Mouse (Mus musculus) myocyte (in vitro differentiated cells): ENCODE results near the gene Uncx. TPM values are rescaled to one million over a fixed set of nuclear protein-coding genes. Genes with fewer than 3 reads are reported as not detected.

Source experiments
- H3K27me3 ChIP-seq: one replicate; pipeline ENCODE4 v1.6.1; 2011; ENCODE audit not compliant: control insufficient read depth, insufficient read depth, insufficient read length
- H3K36me3 ChIP-seq: one replicate; pipeline ENCODE4 v1.6.1; 2011; ENCODE audit not compliant: control insufficient read depth, insufficient read depth
- H3K4me2 ChIP-seq: one replicate; pipeline ENCODE4 v1.6.1; 2011; ENCODE audit warnings: low read depth, control low read depth
- H3K4me3 ChIP-seq: one replicate; pipeline ENCODE4 v1.5.1; 2011; ENCODE audit warnings: mild to moderate bottlenecking, control low read depth, moderate library complexity
- H3K79me2 ChIP-seq: one replicate; pipeline ENCODE4 v1.6.1; 2011; ENCODE audit not compliant: control insufficient read depth, insufficient read depth
- H3ac ChIP-seq: one replicate; pipeline ENCODE4 v1.6.1; 2011; ENCODE audit not compliant: control insufficient read depth, insufficient read length
- CEBPB ChIP-seq: IDR thresholded peaks from 2 replicates; pipeline ENCODE4 v1.6.1; 2011; ENCODE audit warnings: mild to moderate bottlenecking, moderate library complexity; ENCODE audit not compliant: poor library complexity, insufficient read depth, severe bottlenecking
- E2F4 ChIP-seq: IDR thresholded peaks from one replicate; pipeline ENCODE4 v1.6.1; 2011; ENCODE audit warnings: mild to moderate bottlenecking, control low read depth, moderate library complexity; ENCODE audit not compliant: insufficient read depth
- MAX ChIP-seq: IDR thresholded peaks from one replicate; pipeline ENCODE4 v1.6.1; 2011; ENCODE audit warnings: low read depth, mild to moderate bottlenecking, control low read depth
- MYOD1 ChIP-seq, 3 experiments: IDR thresholded peaks; one replicate each; pipeline ENCODE4 v1.6.1; 2011; ENCODE audit warnings: control low read depth in 2 of 3, low read depth in 2 of 3, mild to moderate bottlenecking in 2 of 3, moderate library complexity in 1 of 3; ENCODE audit not compliant: insufficient read length in 2 of 3, control insufficient read depth in 1 of 3
- MYOG ChIP-seq, 3 experiments: IDR thresholded peaks; one replicate each; pipeline ENCODE4 v1.6.1; 2011; ENCODE audit warnings: control low read depth in 2 of 3, low read depth in 2 of 3, mild to moderate bottlenecking in 2 of 3; ENCODE audit not compliant: insufficient read length in 2 of 3, control insufficient read depth in 1 of 3, insufficient read depth in 1 of 3
- POLR2A ChIP-seq: IDR thresholded peaks from one replicate; pipeline ENCODE4 v1.6.1; 2011; ENCODE audit warnings: low read depth, mild to moderate bottlenecking, control low read depth, moderate library complexity; ENCODE audit not compliant: insufficient read length
- POLR2AphosphoS2 ChIP-seq: IDR thresholded peaks from one replicate; pipeline ENCODE4 v1.6.1; 2011; ENCODE audit warnings: low read depth, control low read depth; ENCODE audit not compliant: insufficient read length
- REST ChIP-seq: IDR thresholded peaks from one replicate; pipeline ENCODE4 v1.6.1; 2011; ENCODE audit warnings: mild to moderate bottlenecking, control low read depth, moderate library complexity; ENCODE audit not compliant: insufficient read depth, insufficient read length
- SRF ChIP-seq: IDR thresholded peaks from one replicate; pipeline ENCODE4 v1.6.1; 2011; ENCODE audit warnings: low read depth; ENCODE audit not compliant: control insufficient read depth, insufficient read length
- TCF12 ChIP-seq: IDR thresholded peaks from one replicate; pipeline ENCODE4 v1.6.1; 2011; ENCODE audit warnings: mild to moderate bottlenecking, control low read depth; ENCODE audit not compliant: poor library complexity, insufficient read depth, severe bottlenecking
- TCF3 ChIP-seq: IDR thresholded peaks from one replicate; pipeline ENCODE4 v1.6.1; 2011; ENCODE audit warnings: low read depth, control low read depth; ENCODE audit not compliant: insufficient read length
- USF1 ChIP-seq: IDR thresholded peaks from one replicate; pipeline ENCODE4 v1.6.1; 2011; ENCODE audit warnings: low read depth, mild to moderate bottlenecking, control low read depth, moderate library complexity
- polyA plus RNA-seq: library from polyadenylated mRNA; unstranded; fragments of >200 nt; fragmentation: generic; extraction: Trizol; gene quantifications from one replicate; pipeline ENCODE4 v1.2.1, GENCODE M21; 2012; ENCODE audit warnings: missing spikeins

Uncx gene
- polyA plus RNA-seq, 1 experiment: not detected

- Histone ChIP-seq H3K4me3 (no peak overlapping the region), H3ac (no peak overlapping the region), H3K79me2 (no peaks in the 10 kb centered on the region), H3K27me3 (peaks cover 41% of the 10 kb centered on the region), H3K4me2 (no peak overlapping the region), H3K36me3 (no peaks in the 10 kb centered on the region)
- no peak for TF ChIP-seq POLR2A
- TF ChIP-seq MYOD1 (IDR thresholded peaks at IDR 0.05; ENCODE audit: control insufficient read depth in 1 of 3, insufficient read length in 2 of 3, low read depth in 2 of 3): no peak
- TF ChIP-seq POLR2AphosphoS2: no peak
- no peak for TF ChIP-seq MAX
- TF ChIP-seq TCF3: no peak
- no peak for TF ChIP-seq USF1
- no peak for TF ChIP-seq REST
- no peak for TF ChIP-seq CEBPB
- TF ChIP-seq E2F4: no peak
- no peak for TF ChIP-seq TCF12
Measured at GRCm38 (mm10) chr5:139520069-139520834, 23.0 kb upstream of the Uncx start.

GRCm38 (mm10) chr5:139521987-139522386 lies 21.3 kb upstream of the Uncx start:
- peaks cover 38% of the 10 kb centered on the region for H3K27me3 ChIP-seq
- H3K36me3 ChIP-seq: no peaks in the 10 kb centered on the region
- no peaks in the 10 kb centered on the region for H3K79me2 ChIP-seq
- no peak overlapping the region for H3K4me2 ChIP-seq
- H3K4me3 ChIP-seq: no peak overlapping the region
- H3ac ChIP-seq: no peak overlapping the region
- TF ChIP-seq MYOG (IDR thresholded peaks at IDR 0.05; ENCODE audit: control insufficient read depth in 1 of 3, insufficient read depth in 1 of 3, insufficient read length in 2 of 3, low read depth in 2 of 3) (no peak), CEBPB (no peak), TCF12 (no peak), E2F4 (no peak)

GRCm38 (mm10) chr5:139528851-139529250 lies 14.4 kb upstream of the Uncx start:
- TF ChIP-seq MAX: no peak
- Histone ChIP-seq H3K79me2 (no peaks in the 10 kb centered on the region), H3ac (no peak overlapping the region), H3K36me3 (no peaks in the 10 kb centered on the region), H3K4me2 (no peak overlapping the region), H3K4me3 (no peak overlapping the region), H3K27me3 (peaks cover 44% of the 10 kb centered on the region)

GRCm38 (mm10) chr5:139535386-139535919 lies 7.8 kb upstream of the Uncx start:
- Histone ChIP-seq H3K79me2 (no peaks in the 10 kb centered on the region), H3K36me3 (no peaks in the 10 kb centered on the region), H3K4me3 (no peak overlapping the region), H3ac (no peak overlapping the region), H3K27me3 (peaks cover 61% of the 10 kb centered on the region), H3K4me2 (no peak overlapping the region)
- TF ChIP-seq MYOG (IDR thresholded peaks at IDR 0.05; ENCODE audit: control insufficient read depth in 1 of 3, insufficient read depth in 1 of 3, insufficient read length in 2 of 3, low read depth in 2 of 3) (peak in 1 of 3 experiments; percentile 23), POLR2A (no peak), REST (no peak), MYOD1 (IDR thresholded peaks at IDR 0.05; ENCODE audit: control insufficient read depth in 1 of 3, insufficient read length in 2 of 3, low read depth in 2 of 3) (peak in 1 of 3 experiments; percentile 41), TCF12 (no peak), MAX (no peak), TCF3 (no peak), USF1 (no peak), E2F4 (no peak), POLR2AphosphoS2 (no peak), CEBPB (no peak), SRF (no peak)

- Histone ChIP-seq H3K4me2 (no peak overlapping the region), H3K79me2 (no peaks in the 10 kb centered on the region), H3K4me3 (no peak overlapping the region), H3K36me3 (no peaks in the 10 kb centered on the region), H3K27me3 (peaks cover 61% of the 10 kb centered on the region), H3ac (no peak overlapping the region)
- TF ChIP-seq E2F4 (no peak), MYOG (IDR thresholded peaks at IDR 0.05; ENCODE audit: control insufficient read depth in 1 of 3, insufficient read depth in 1 of 3, insufficient read length in 2 of 3, low read depth in 2 of 3) (no peak), REST (no peak), MAX (no peak), MYOD1 (IDR thresholded peaks at IDR 0.05; ENCODE audit: control insufficient read depth in 1 of 3, insufficient read length in 2 of 3, low read depth in 2 of 3) (no peak), POLR2A (no peak), CEBPB (no peak), USF1 (no peak), TCF12 (no peak), TCF3 (no peak), SRF (no peak), POLR2AphosphoS2 (no peak)
Measured at GRCm38 (mm10) chr5:139536211-139536910, 6.9 kb upstream of the Uncx start.
